Comparison of ENCODE assay signal across 11 mouse cellular contexts in the genomic region with DNA sequence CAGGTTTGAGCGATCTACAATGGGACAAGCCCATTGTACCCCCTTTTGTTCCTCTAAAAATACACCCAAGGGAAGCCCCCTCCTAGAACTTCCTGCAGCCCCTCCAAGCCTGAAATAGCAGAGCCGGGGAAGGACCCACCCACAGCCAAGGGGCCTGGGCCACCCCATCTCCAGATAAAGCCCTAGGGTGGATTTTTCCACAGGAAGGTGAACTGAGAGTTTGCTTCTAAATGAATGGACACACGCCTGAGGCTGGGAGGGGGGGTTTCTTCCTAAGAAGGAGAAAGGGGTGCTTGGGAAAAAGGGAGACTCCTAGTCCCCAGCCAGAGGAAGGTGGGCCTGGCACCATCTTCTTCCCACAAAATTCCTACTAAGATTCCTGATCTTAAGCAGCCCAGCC. TPM values are rescaled to one million over a fixed set of nuclear protein-coding genes. Genes with fewer than 3 reads are reported as not detected.
A peak's percentile ranks its signal among the peaks of the same experiment; 100 is the strongest.
DNase-seq lines count a peak whose midpoint lies in the region; ATAC-seq and TF ChIP-seq lines count a peak whose summit lies in the region.
"Had no signal": no experiment of that assay in that cellular context is flagged by ENCODE, and none has a peak within 500 bp of the region (broad histone marks: within the 10 kb centered on the region; RNA-seq: fewer than 3 reads in every experiment).

No protein-coding gene starts in this region.

- H3K36me3 ChIP-seq in forebrain, postnatal 0 days (ENCODE audit: insufficient read depth) = no peaks in the 10 kb centered on the region
- no peaks in the 10 kb centered on the region for H3K36me3 ChIP-seq in forebrain, embryonic 14.5 days (ENCODE audit: control insufficient read depth, insufficient read depth, low read length)
- H3K36me3 ChIP-seq in spleen, adult 2 months (ENCODE audit: control insufficient read depth, insufficient read depth, low read length) = no peaks in the 10 kb centered on the region
- H3K36me3 ChIP-seq in limb, embryonic 10.5 days = peaks cover 43% of the 10 kb centered on the region
- H3K36me3 ChIP-seq in stomach, postnatal 0 days (ENCODE audit: control insufficient read depth, insufficient read depth, low read length) = no peaks in the 10 kb centered on the region

- no peak for DNase-seq in forebrain, postnatal 0 days
- no peak for DNase-seq in forebrain, embryonic 14.5 days (ENCODE audit: low spot score)
- DNase-seq in spleen, adult 2 months (ENCODE audit: low read depth in 1 of 2, low spot score in 2 of 2) = no peak
- no peak for DNase-seq in spleen, postnatal 36 days (ENCODE audit: low spot score in 2 of 2)
- DNase-seq in limb, embryonic 10.5 days (ENCODE audit: low spot score) = no peak
- DNase-seq in stomach, postnatal 0 days (ENCODE audit: low spot score) = no peak
- DNase-seq in urinary bladder, adult 2 months (ENCODE audit: low spot score) = no peak
- DNase-seq in embryo, embryonic 10 days (ENCODE audit: low spot score) = no peak

- 78% methylated on average over 3 of the region's 3 CpGs for WGBS in forebrain, postnatal 0 days
- 81% methylated on average over 3 of the region's 3 CpGs for WGBS in forebrain, embryonic 14.5 days
- 92% methylated on average over 3 of the region's 3 CpGs for WGBS in spleen, adult 2 months
- 88% methylated on average over 3 of the region's 3 CpGs for WGBS in limb, embryonic 10.5 days
- 78% methylated on average over 3 of the region's 3 CpGs for WGBS in stomach, postnatal 0 days

- TF ChIP-seq CTCF in forebrain, postnatal 0 days (IDR thresholded peaks at IDR 0.05; ENCODE audit: low read depth) = no peak
- TF ChIP-seq CTCF in spleen, adult 2 months (IDR thresholded peaks at IDR 0.05; ENCODE audit: extremely low read depth, insufficient read depth, insufficient read length, insufficient replicate concordance) = no peak
- no peak for TF ChIP-seq CTCF in stomach, postnatal 0 days (IDR thresholded peaks at IDR 0.05; ENCODE audit: low read depth)

- H3K9me3 ChIP-seq in forebrain, postnatal 0 days (ENCODE audit: low read length) = no peaks in the 10 kb centered on the region
- no peaks in the 10 kb centered on the region for H3K9me3 ChIP-seq in forebrain, embryonic 14.5 days (replicated peaks; ENCODE audit: control insufficient read depth, low read length)
- H3K9me3 ChIP-seq in limb, embryonic 10.5 days (replicated peaks) = no peaks in the 10 kb centered on the region
- no peaks in the 10 kb centered on the region for H3K9me3 ChIP-seq in stomach, postnatal 0 days (ENCODE audit: control insufficient read depth, low read length)

- H3K4me3 ChIP-seq in forebrain, postnatal 0 days (ENCODE audit: low read depth, low read length) = no peak overlapping the region
- H3K4me3 ChIP-seq in forebrain, embryonic 14.5 days (ENCODE audit: low read depth, low read length) = no peak overlapping the region
- H3K4me3 ChIP-seq in spleen, adult 2 months (ENCODE audit: extremely low read depth, insufficient read depth, insufficient read length) = no peak overlapping the region
- no peak overlapping the region for H3K4me3 ChIP-seq in limb, embryonic 10.5 days
- H3K4me3 ChIP-seq in stomach, postnatal 0 days (ENCODE audit: low read depth, low read length) = no peak overlapping the region
- H3K4me3 ChIP-seq: erythroblast, embryonic 14.5 days had no signal

- no peak for TF ChIP-seq POLR2A in spleen, adult 2 months (IDR thresholded peaks at IDR 0.05; ENCODE audit: low read depth, low read length)

- no peaks in the 10 kb centered on the region for H3K27me3 ChIP-seq in forebrain, postnatal 0 days (ENCODE audit: insufficient read depth, low read length)
- peaks cover 7% of the 10 kb centered on the region for H3K27me3 ChIP-seq in forebrain, embryonic 14.5 days (replicated peaks; ENCODE audit: control insufficient read depth, insufficient read depth, low read length)
- H3K27me3 ChIP-seq in spleen, adult 2 months (ENCODE audit: control insufficient read depth, insufficient read depth, low read length) = peaks cover 8% of the 10 kb centered on the region
- peaks cover 18% of the 10 kb centered on the region; the same call in 1 of the 2 replicates for H3K27me3 ChIP-seq in limb, embryonic 10.5 days (ENCODE audit: low read depth, poor library complexity, severe bottlenecking)
- no peaks in the 10 kb centered on the region for H3K27me3 ChIP-seq in stomach, postnatal 0 days (ENCODE audit: control insufficient read depth, insufficient read depth, low read length)

- H3K9ac ChIP-seq in forebrain, postnatal 0 days = no peak overlapping the region
- H3K9ac ChIP-seq in forebrain, embryonic 14.5 days (ENCODE audit: low read length) = no peak overlapping the region
- no peak overlapping the region for H3K9ac ChIP-seq in stomach, postnatal 0 days (ENCODE audit: low read length)

- no peak for ATAC-seq in forebrain, postnatal 0 days
- no peak for ATAC-seq in forebrain, embryonic 14.5 days
- no peak for ATAC-seq in stomach, postnatal 0 days (ENCODE audit: low FRiP score, low TSS enrichment)

- 0 out of 2 replicates have a peak overlapping the region, but pooled peaks have one; percentile 15 for H3K27ac ChIP-seq in forebrain, postnatal 0 days (ENCODE audit: low read depth, low read length)
- H3K27ac ChIP-seq in forebrain, embryonic 14.5 days (ENCODE audit: low read depth, low read length) = no peak overlapping the region
- H3K27ac ChIP-seq in spleen, adult 2 months (ENCODE audit: insufficient read depth, low read length) = peak overlapping the region; percentile 17; the same call in 1 of the 2 replicates
- 0 out of 2 replicates have a peak overlapping the region, but pooled peaks have one; percentile 75 for H3K27ac ChIP-seq in limb, embryonic 10.5 days
- H3K27ac ChIP-seq in stomach, postnatal 0 days (replicated peaks) = peak overlapping the region; percentile 84; the same call in 1 of the 2 replicates
- H3K27ac ChIP-seq: macrophage had no signal

- no peak overlapping the region for H3K4me2 ChIP-seq in forebrain, postnatal 0 days (ENCODE audit: low read depth)
- H3K4me2 ChIP-seq in forebrain, embryonic 14.5 days (ENCODE audit: low read length) = no peak overlapping the region
- H3K4me2 ChIP-seq in stomach, postnatal 0 days (replicated peaks; ENCODE audit: low read depth) = no peak overlapping the region

- TF ChIP-seq EP300 in stomach, postnatal 0 days (optimal IDR thresholded peaks at IDR 0.05) = no peak

- H3K4me1 ChIP-seq in forebrain, postnatal 0 days (ENCODE audit: insufficient read depth) = peaks cover 4% of the 10 kb centered on the region; the same call in 1 of the 2 replicates
- H3K4me1 ChIP-seq in forebrain, embryonic 14.5 days (ENCODE audit: control insufficient read depth, insufficient read depth, low read length) = peaks cover 3% of the 10 kb centered on the region
- H3K4me1 ChIP-seq in spleen, adult 2 months (ENCODE audit: control insufficient read depth, insufficient read depth, insufficient read length) = peaks cover 4% of the 10 kb centered on the region
- H3K4me1 ChIP-seq in limb, embryonic 10.5 days = peaks cover 77% of the 10 kb centered on the region
- no peaks in the 10 kb centered on the region; the same call in 1 of the 2 replicates for H3K4me1 ChIP-seq in stomach, postnatal 0 days (replicated peaks; ENCODE audit: control insufficient read depth, insufficient read depth)

RNA-seq across cellular contexts. Expression of gene Slc9a3r2, which starts 4.2 kb away (rescaled TPM):
- 43.5 and 54.5 TPM in 2 replicates for total RNA-seq in forebrain, postnatal 0 days (2014; rRNA removed)
- polyA plus RNA-seq in forebrain, postnatal 0 days (2015; fragmentation: Nextera tagmentation; extraction: Ambion mirVana) = 42.0 and 48.3 TPM in 2 replicates
- 22.4 and 31.3 TPM in 2 replicates for polyA plus RNA-seq in forebrain, embryonic 14.5 days (2014; fragmentation: Nextera tagmentation; extraction: Ambion mirVana)
- 62.2 and 66.7 TPM in 2 replicates for polyA plus RNA-seq in spleen, adult 2 months (2012; rRNA removed)
- polyA plus RNA-seq in limb, embryonic 10.5 days (2016; fragmentation: Nextera tagmentation; extraction: Ambion mirVana) = 47.2 and 57.1 TPM in 2 replicates
- polyA plus RNA-seq in stomach, postnatal 0 days (2015; fragmentation: Nextera tagmentation; extraction: Ambion mirVana) = 37.9 and 38.0 TPM in 2 replicates
- polyA plus RNA-seq in urinary bladder, adult 2 months (2012; rRNA removed) = 59.2 and 63.5 TPM in 2 replicates
- polyA plus RNA-seq: macrophage had no signal

RNA-seq across cellular contexts. Expression of gene Npw, which starts 12.3 kb away (rescaled TPM):
- total RNA-seq in forebrain, postnatal 0 days (2014; rRNA removed) = not detected in 2 replicates
- 0.64 and 0.96 TPM in 2 replicates for polyA plus RNA-seq in forebrain, postnatal 0 days (2015; fragmentation: Nextera tagmentation; extraction: Ambion mirVana)
- polyA plus RNA-seq in forebrain, embryonic 14.5 days (2014; fragmentation: Nextera tagmentation; extraction: Ambion mirVana) = not detected in 2 replicates
- polyA plus RNA-seq in spleen, adult 2 months (2012; rRNA removed) = 0.71 and 1.7 TPM in 2 replicates
- 0.88 and 1.1 TPM in 2 replicates for polyA plus RNA-seq in limb, embryonic 10.5 days (2016; fragmentation: Nextera tagmentation; extraction: Ambion mirVana)
- polyA plus RNA-seq in stomach, postnatal 0 days (2015; fragmentation: Nextera tagmentation; extraction: Ambion mirVana) = 1.2 and 1.8 TPM in 2 replicates
- polyA plus RNA-seq in urinary bladder, adult 2 months (2012; rRNA removed) = 0.62 and 0.80 TPM in 2 replicates
- polyA plus RNA-seq: erythroblast, embryonic 14.5 days; macrophage; neural tube, embryonic 11.5 days had no signal

RNA-seq across cellular contexts. Expression of gene Nthl1, which starts 13.4 kb away (rescaled TPM):
- 10.1 and 10.2 TPM in 2 replicates for total RNA-seq in forebrain, postnatal 0 days (2014; rRNA removed)
- polyA plus RNA-seq in forebrain, postnatal 0 days (2015; fragmentation: Nextera tagmentation; extraction: Ambion mirVana) = 8.6 and 9.8 TPM in 2 replicates
- 10.0 and 12.3 TPM in 2 replicates for polyA plus RNA-seq in forebrain, embryonic 14.5 days (2014; fragmentation: Nextera tagmentation; extraction: Ambion mirVana)
- 7.1 and 8.1 TPM in 2 replicates for polyA plus RNA-seq in spleen, adult 2 months (2012; rRNA removed)
- 27.5 and 31.2 TPM in 2 replicates for polyA plus RNA-seq in limb, embryonic 10.5 days (2016; fragmentation: Nextera tagmentation; extraction: Ambion mirVana)
- 8.0 and 8.4 TPM in 2 replicates for polyA plus RNA-seq in stomach, postnatal 0 days (2015; fragmentation: Nextera tagmentation; extraction: Ambion mirVana)
- 21.7 and 22.0 TPM in 2 replicates for polyA plus RNA-seq in urinary bladder, adult 2 months (2012; rRNA removed)

RNA-seq across cellular contexts. Expression of gene Tsc2, which starts 13.5 kb away (rescaled TPM):
- 81.2 and 92.6 TPM in 2 replicates for total RNA-seq in forebrain, postnatal 0 days (2014; rRNA removed)
- 44.2 and 56.2 TPM in 2 replicates for polyA plus RNA-seq in forebrain, postnatal 0 days (2015; fragmentation: Nextera tagmentation; extraction: Ambion mirVana)
- polyA plus RNA-seq in forebrain, embryonic 14.5 days (2014; fragmentation: Nextera tagmentation; extraction: Ambion mirVana) = 59.8 and 66.4 TPM in 2 replicates
- polyA plus RNA-seq in spleen, adult 2 months (2012; rRNA removed) = 86.1 and 90.2 TPM in 2 replicates
- polyA plus RNA-seq in limb, embryonic 10.5 days (2016; fragmentation: Nextera tagmentation; extraction: Ambion mirVana) = 63.2 and 79.5 TPM in 2 replicates
- 36.2 and 37.0 TPM in 2 replicates for polyA plus RNA-seq in stomach, postnatal 0 days (2015; fragmentation: Nextera tagmentation; extraction: Ambion mirVana)
- polyA plus RNA-seq in urinary bladder, adult 2 months (2012; rRNA removed) = 95.3 and 112 TPM in 2 replicates

RNA-seq across cellular contexts. Expression of gene Zfp598, which starts 23.6 kb away (rescaled TPM):
- 31.2 and 41.5 TPM in 2 replicates for total RNA-seq in forebrain, postnatal 0 days (2014; rRNA removed)
- 14.6 and 15.0 TPM in 2 replicates for polyA plus RNA-seq in forebrain, postnatal 0 days (2015; fragmentation: Nextera tagmentation; extraction: Ambion mirVana)
- 14.9 and 19.7 TPM in 2 replicates for polyA plus RNA-seq in forebrain, embryonic 14.5 days (2014; fragmentation: Nextera tagmentation; extraction: Ambion mirVana)
- polyA plus RNA-seq in spleen, adult 2 months (2012; rRNA removed) = 59.7 and 77.0 TPM in 2 replicates
- polyA plus RNA-seq in limb, embryonic 10.5 days (2016; fragmentation: Nextera tagmentation; extraction: Ambion mirVana) = 34.5 and 36.7 TPM in 2 replicates
- polyA plus RNA-seq in stomach, postnatal 0 days (2015; fragmentation: Nextera tagmentation; extraction: Ambion mirVana) = 9.7 and 12.4 TPM in 2 replicates
- polyA plus RNA-seq in urinary bladder, adult 2 months (2012; rRNA removed) = 42.9 and 54.2 TPM in 2 replicates
